Mouse (Mus musculus): ENCODE data around the gene Alk. TPM values are rescaled to one million over a fixed set of nuclear protein-coding genes. Genes with fewer than 3 reads are reported as not detected.

Alk gene
- polyA plus RNA-seq, 1 experiment from 2014 or later: 0.61 TPM

DNA sequence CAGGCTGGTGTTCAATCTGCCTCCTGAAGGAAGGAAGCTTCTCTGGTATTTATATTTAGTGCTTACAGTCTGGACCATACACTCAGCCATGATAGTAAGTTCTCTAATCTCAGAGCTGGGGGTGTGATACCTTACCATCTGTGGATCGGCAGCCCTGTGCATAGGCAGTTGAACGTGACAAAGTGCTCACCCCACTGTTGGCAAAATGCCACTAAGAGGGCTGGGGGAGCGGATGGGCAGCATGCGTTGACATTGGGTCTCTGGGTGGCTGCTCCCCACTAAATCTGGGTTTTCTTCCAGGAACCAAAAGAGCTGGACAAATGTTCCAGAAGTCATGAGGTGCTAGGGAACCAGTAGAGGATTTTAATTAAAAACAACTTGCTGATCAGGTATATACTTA is 78.1 kb downstream of the Alk start:
- no peaks in the 10 kb centered on the region for H3K4me1 ChIP-seq (replicated peaks; ENCODE audit: control insufficient read depth, insufficient read depth)
- no peaks in the 10 kb centered on the region for H3K27me3 ChIP-seq (ENCODE audit: control insufficient read depth, insufficient read depth, low read length)
- ATAC-seq (ENCODE audit: low FRiP score, low TSS enrichment) (no peak), DNase-seq (ENCODE audit: low spot score) (no peak)
- no peak overlapping the region for H3K4me3 ChIP-seq (ENCODE audit: low read depth, low read length)
- WGBS: 86% methylated on average over 4 of the region's 4 CpGs
- H3K36me3 ChIP-seq (ENCODE audit: control insufficient read depth, insufficient read depth, low read length): no peaks in the 10 kb centered on the region
- H3K9me3 ChIP-seq (ENCODE audit: control insufficient read depth, low read length): no peaks in the 10 kb centered on the region
- no peak overlapping the region for H3K9ac ChIP-seq (ENCODE audit: low read length)
- no peak overlapping the region for H3K4me2 ChIP-seq (replicated peaks; ENCODE audit: low read depth)
- TF ChIP-seq CTCF (IDR thresholded peaks at IDR 0.05; ENCODE audit: low read depth) (no peak), EP300 (optimal IDR thresholded peaks at IDR 0.05) (no peak)
- H3K27ac ChIP-seq (replicated peaks): no peak overlapping the region

DNA sequence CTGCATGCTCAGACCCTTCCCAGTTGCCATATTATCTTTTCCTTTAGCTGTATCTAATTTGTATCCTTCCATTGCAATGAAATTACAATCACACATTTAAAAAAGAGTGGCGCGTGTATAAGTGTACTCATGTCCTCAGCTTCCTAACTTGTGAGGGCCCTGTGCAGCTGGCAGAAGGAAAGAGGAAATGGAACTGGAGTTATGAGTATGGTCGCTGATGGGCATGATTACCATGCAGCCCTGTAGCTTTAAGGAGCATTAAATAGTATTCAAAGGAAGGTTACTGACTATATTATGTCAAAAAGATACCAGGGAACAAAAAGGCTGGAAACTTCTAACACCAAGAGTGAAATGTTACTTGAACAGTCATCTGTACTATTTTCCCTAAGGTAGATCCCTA is 79.6 kb downstream of the Alk start:
- ATAC-seq (ENCODE audit: low FRiP score, low TSS enrichment) (no peak), DNase-seq (ENCODE audit: low spot score) (no peak)
- 87% methylated on average over 3 of the region's 3 CpGs for WGBS
- Histone ChIP-seq H3K36me3 (ENCODE audit: control insufficient read depth, insufficient read depth, low read length) (no peaks in the 10 kb centered on the region), H3K4me3 (ENCODE audit: low read depth, low read length) (no peak overlapping the region), H3K4me2 (replicated peaks; ENCODE audit: low read depth) (no peak overlapping the region), H3K27ac (replicated peaks) (no peak overlapping the region), H3K9me3 (ENCODE audit: control insufficient read depth, low read length) (no peaks in the 10 kb centered on the region), H3K9ac (ENCODE audit: low read length) (no peak overlapping the region), H3K27me3 (ENCODE audit: control insufficient read depth, insufficient read depth, low read length) (no peaks in the 10 kb centered on the region), H3K4me1 (replicated peaks; ENCODE audit: control insufficient read depth, insufficient read depth) (no peaks in the 10 kb centered on the region)
- no peak for TF ChIP-seq CTCF (IDR thresholded peaks at IDR 0.05; ENCODE audit: low read depth)
- no peak for TF ChIP-seq EP300 (optimal IDR thresholded peaks at IDR 0.05)

DNA sequence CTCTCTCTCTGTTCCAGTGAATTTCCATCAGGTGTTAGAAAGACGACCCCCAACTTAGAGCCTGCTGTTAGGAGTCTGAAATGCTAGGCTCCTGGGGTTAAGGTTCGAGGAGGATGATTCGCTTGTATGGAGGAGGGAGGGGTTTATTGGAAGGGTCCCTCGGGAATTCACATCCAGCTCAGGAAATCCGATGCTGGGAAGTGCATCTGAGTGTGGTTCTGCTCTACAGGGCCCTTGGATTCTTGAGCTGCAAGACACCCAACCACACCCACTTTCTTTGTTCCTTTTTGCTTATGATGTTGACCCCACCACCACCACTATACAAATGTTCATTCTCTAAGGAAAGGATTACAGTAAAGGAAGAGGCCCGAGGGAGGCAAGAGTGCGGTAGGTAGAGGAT is 81.4 kb downstream of the Alk start:
- no peak overlapping the region for H3K27ac ChIP-seq (replicated peaks)
- H3K9ac ChIP-seq (ENCODE audit: low read length): no peak overlapping the region
- H3K4me3 ChIP-seq (ENCODE audit: low read depth, low read length): no peak overlapping the region
- ATAC-seq (ENCODE audit: low FRiP score, low TSS enrichment) (no peak), DNase-seq (ENCODE audit: low spot score) (no peak)
- no peak for TF ChIP-seq CTCF (IDR thresholded peaks at IDR 0.05; ENCODE audit: low read depth)
- no peak for TF ChIP-seq EP300 (optimal IDR thresholded peaks at IDR 0.05)
- no peaks in the 10 kb centered on the region for H3K9me3 ChIP-seq (ENCODE audit: control insufficient read depth, low read length)
- H3K4me2 ChIP-seq (replicated peaks; ENCODE audit: low read depth): no peak overlapping the region
- no peaks in the 10 kb centered on the region for H3K36me3 ChIP-seq (ENCODE audit: control insufficient read depth, insufficient read depth, low read length)
- H3K4me1 ChIP-seq (replicated peaks; ENCODE audit: control insufficient read depth, insufficient read depth): no peaks in the 10 kb centered on the region
- no peaks in the 10 kb centered on the region for H3K27me3 ChIP-seq (ENCODE audit: control insufficient read depth, insufficient read depth, low read length)
- WGBS: 49% methylated on average over 7 of the region's 7 CpGs

DNA sequence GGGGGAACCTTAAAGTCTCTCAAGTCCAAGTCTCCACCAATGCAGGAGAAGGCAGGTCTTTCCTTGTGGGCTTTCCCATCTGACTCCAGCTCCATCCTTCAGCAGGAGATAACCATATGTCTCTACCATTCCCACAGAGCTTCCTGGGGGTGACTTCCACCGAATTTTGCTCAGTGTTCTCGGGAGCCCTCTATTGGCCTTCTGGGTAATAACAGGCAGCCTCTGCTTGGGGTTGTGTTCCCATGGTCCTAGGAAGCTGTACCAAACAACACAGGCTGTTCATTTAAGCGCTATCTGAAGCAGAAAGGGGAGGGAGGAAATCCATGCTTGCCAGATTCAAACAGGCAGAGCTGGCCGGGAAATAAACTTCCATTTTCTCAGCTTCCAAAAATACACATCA is 82.0 kb downstream of the Alk start:
- DNase-seq (ENCODE audit: low spot score) (peak; percentile 50), ATAC-seq (ENCODE audit: low FRiP score, low TSS enrichment) (no peak)
- H3K4me1 ChIP-seq (replicated peaks; ENCODE audit: control insufficient read depth, insufficient read depth): no peaks in the 10 kb centered on the region
- peak; percentile 83 for TF ChIP-seq CTCF (IDR thresholded peaks at IDR 0.05; ENCODE audit: low read depth)
- no peak for TF ChIP-seq EP300 (optimal IDR thresholded peaks at IDR 0.05)
- no peaks in the 10 kb centered on the region for H3K36me3 ChIP-seq (ENCODE audit: control insufficient read depth, insufficient read depth, low read length)
- no peaks in the 10 kb centered on the region for H3K27me3 ChIP-seq (ENCODE audit: control insufficient read depth, insufficient read depth, low read length)
- H3K9ac ChIP-seq (ENCODE audit: low read length): no peak overlapping the region
- H3K4me3 ChIP-seq (ENCODE audit: low read depth, low read length): no peak overlapping the region
- WGBS: 10% methylated on average over 4 of the region's 4 CpGs
- H3K4me2 ChIP-seq (replicated peaks; ENCODE audit: low read depth): no peak overlapping the region
- no peak overlapping the region for H3K27ac ChIP-seq (replicated peaks)
- H3K9me3 ChIP-seq (ENCODE audit: control insufficient read depth, low read length): no peaks in the 10 kb centered on the region

DNA sequence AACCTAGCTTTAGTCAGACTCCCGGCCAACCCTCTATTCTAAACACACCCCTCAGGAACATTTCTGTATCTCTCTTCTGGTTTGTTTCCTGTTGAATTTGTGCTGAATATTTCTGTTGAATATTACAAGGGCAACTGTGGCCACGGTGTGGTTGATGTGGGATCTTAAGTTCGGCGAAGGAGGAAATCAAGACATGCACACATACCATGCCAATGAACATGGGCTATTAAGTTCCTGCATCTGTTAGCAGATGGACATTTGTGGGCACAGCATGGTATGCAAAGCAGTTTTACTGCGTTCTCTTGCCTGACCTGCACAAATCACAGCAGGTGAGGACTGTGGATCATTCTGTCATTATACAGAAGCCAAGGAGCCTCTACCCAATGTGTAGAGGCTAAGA is 83.1 kb downstream of the Alk start:
- ATAC-seq (ENCODE audit: low FRiP score, low TSS enrichment): no peak

DNA sequence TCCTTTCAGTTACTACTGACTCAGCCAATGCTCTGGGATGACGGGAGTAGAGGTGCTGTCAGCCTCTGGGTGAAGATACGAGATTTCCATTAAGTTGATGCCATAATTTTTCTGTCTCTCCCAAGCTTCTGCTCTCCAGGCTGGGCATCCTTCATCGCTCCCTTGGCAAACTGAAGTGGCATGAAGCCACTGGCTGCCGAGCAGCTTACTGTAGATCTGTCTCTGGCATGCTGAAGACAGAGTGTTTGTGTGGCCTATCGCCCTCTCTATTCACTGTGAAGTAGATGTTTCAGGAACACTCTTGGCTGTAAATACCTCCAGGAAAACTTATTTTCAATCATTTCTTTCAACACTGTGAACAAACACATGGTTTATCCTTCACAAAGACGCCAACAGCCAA is 93.7 kb downstream of the Alk start:
- Histone ChIP-seq H3K9me3 (ENCODE audit: control insufficient read depth, low read length) (no peaks in the 10 kb centered on the region), H3K4me1 (replicated peaks; ENCODE audit: control insufficient read depth, insufficient read depth) (no peaks in the 10 kb centered on the region), H3K4me2 (replicated peaks; ENCODE audit: low read depth) (no peak overlapping the region), H3K27ac (replicated peaks) (no peak overlapping the region), H3K4me3 (ENCODE audit: low read depth, low read length) (no peak overlapping the region), H3K27me3 (ENCODE audit: control insufficient read depth, insufficient read depth, low read length) (no peaks in the 10 kb centered on the region), H3K9ac (ENCODE audit: low read length) (no peak overlapping the region), H3K36me3 (ENCODE audit: control insufficient read depth, insufficient read depth, low read length) (no peaks in the 10 kb centered on the region)
- DNase-seq (ENCODE audit: low spot score) (no peak), ATAC-seq (ENCODE audit: low FRiP score, low TSS enrichment) (no peak)
- 59% methylated on average over 6 of the region's 6 CpGs for WGBS
- TF ChIP-seq EP300 (optimal IDR thresholded peaks at IDR 0.05) (no peak), CTCF (IDR thresholded peaks at IDR 0.05; ENCODE audit: low read depth) (no peak)

More for the DNA sequence above, 83.1 kb downstream of the Alk start:
- Histone ChIP-seq H3K9ac (ENCODE audit: low read length) (no peak overlapping the region), H3K4me3 (ENCODE audit: low read depth, low read length) (no peak overlapping the region), H3K4me1 (replicated peaks; ENCODE audit: control insufficient read depth, insufficient read depth) (no peaks in the 10 kb centered on the region), H3K9me3 (ENCODE audit: control insufficient read depth, low read length) (no peaks in the 10 kb centered on the region), H3K27me3 (ENCODE audit: control insufficient read depth, insufficient read depth, low read length) (no peaks in the 10 kb centered on the region), H3K27ac (replicated peaks) (no peak overlapping the region), H3K4me2 (replicated peaks; ENCODE audit: low read depth) (no peak overlapping the region), H3K36me3 (ENCODE audit: control insufficient read depth, insufficient read depth, low read length) (no peaks in the 10 kb centered on the region)
- no peak for DNase-seq (ENCODE audit: low spot score)
- WGBS: 87% methylated on average over 5 of the region's 5 CpGs
- no peak for TF ChIP-seq EP300 (optimal IDR thresholded peaks at IDR 0.05)
